ENCODE assay signal across 18 mouse cellular contexts in genomic region chr1:130987418-130987817, GRCm38 (mm10). TPM values are rescaled to one million over a fixed set of nuclear protein-coding genes. Genes with fewer than 3 reads are reported as not detected.
A peak's percentile ranks its signal among the peaks of the same experiment; 100 is the strongest.
DNase-seq lines count a peak whose midpoint lies in the region; ATAC-seq and TF ChIP-seq lines count a peak whose summit lies in the region.
"Had no signal": no experiment of that assay in that cellular context is flagged by ENCODE, and none has a peak within 500 bp of the region (broad histone marks: within the 10 kb centered on the region; RNA-seq: fewer than 3 reads in every experiment).

No protein-coding gene starts in this region.

- no peaks in the 10 kb centered on the region for H3K4me1 ChIP-seq in kidney, adult 2 months (ENCODE audit: control insufficient read depth, insufficient read depth, low read length)
- H3K4me1 ChIP-seq in kidney, embryonic 15.5 days, result no peaks in the 10 kb centered on the region
- H3K4me1 ChIP-seq in MEL (ENCODE audit: control insufficient read depth in 1 of 2, insufficient read depth in 2 of 2, low read length in 2 of 2), result peaks cover 0 to 2% of the 10 kb centered on the region in 2 experiments; a peak in 1 of 4 replicates
- H3K4me1 ChIP-seq in forebrain, embryonic 10.5 days, result 0 out of 2 replicates have a peak, but pooled peaks cover 2% of the 10 kb centered on the region
- no peaks in the 10 kb centered on the region for H3K4me1 ChIP-seq in heart, embryonic 11.5 days (ENCODE audit: control insufficient read depth, insufficient read depth, low read length)
- H3K4me1 ChIP-seq: limb, embryonic 13.5 days had no signal

- DNase-seq in kidney, adult 2 months, result peak; percentile 17
- DNase-seq in A20 (ENCODE audit: low read depth, low spot score) (peak; percentile 89), MEL (ENCODE audit: low read depth, low spot score) (no peak)
- DNase-seq in ovary, postnatal 10 days (ENCODE audit: low spot score), result no peak
- DNase-seq in forebrain, embryonic 10.5 days (ENCODE audit: extremely low spot score, low spot score), result no peak
- DNase-seq: cerebellum, postnatal 14 days; kidney, postnatal 10 days; thymus, postnatal 25 days had no signal

- H3K79me2 ChIP-seq in MEL (ENCODE audit: control insufficient read depth, insufficient read depth, low read length, poor library complexity), result no peaks in the 10 kb centered on the region

- TF ChIP-seq CTCF in kidney, adult 2 months (conservative IDR thresholded peaks at IDR 0.05; ENCODE audit: insufficient read depth, insufficient read length, low read depth, low read length), result peak; percentile 55
- TF ChIP-seq CTCF in MEL (IDR thresholded peaks at IDR 0.05 in 2 of 3, conservative IDR thresholded peaks at IDR 0.05 in 1 of 3; ENCODE audit: control insufficient read depth in 1 of 3, insufficient read depth in 1 of 3, low read depth in 2 of 3, low read length in 3 of 3, poor library complexity in 1 of 3, severe bottlenecking in 1 of 3), result 0 out of 6 replicates have a peak, but pooled peaks of 1 of the 3 experiments have one; percentile 8

- peak; percentile 11; the same call in 1 of the 2 replicates for TF ChIP-seq RAD21 in MEL (IDR thresholded peaks at IDR 0.05; ENCODE audit: low read depth, low read length)

- no peaks in the 10 kb centered on the region for H3K9me3 ChIP-seq in kidney, embryonic 15.5 days (replicated peaks)
- no peaks in the 10 kb centered on the region for H3K9me3 ChIP-seq in MEL (replicated peaks; ENCODE audit: insufficient read depth, low read length)
- H3K9me3 ChIP-seq in forebrain, embryonic 10.5 days, result no peaks in the 10 kb centered on the region
- H3K9me3 ChIP-seq in heart, embryonic 11.5 days (replicated peaks; ENCODE audit: control insufficient read depth, low read length), result no peaks in the 10 kb centered on the region
- H3K9me3 ChIP-seq: limb, embryonic 13.5 days had no signal

- TF ChIP-seq POLR2A in kidney, adult 2 months (IDR thresholded peaks at IDR 0.05; ENCODE audit: low read depth, low read length), result no peak
- no peak for TF ChIP-seq POLR2A in MEL (IDR thresholded peaks at IDR 0.05; ENCODE audit: control insufficient read depth in 1 of 2, insufficient read depth in 1 of 2, low read depth in 1 of 2, low read length in 2 of 2, poor library complexity in 1 of 2)

- H3K27me3 ChIP-seq in kidney, adult 2 months (replicated peaks; ENCODE audit: control insufficient read depth, insufficient read depth, low read length), result no peaks in the 10 kb centered on the region
- no peaks in the 10 kb centered on the region for H3K27me3 ChIP-seq in kidney, embryonic 15.5 days
- H3K27me3 ChIP-seq in MEL (ENCODE audit: control insufficient read depth in 1 of 2, insufficient read depth in 2 of 2, low read length in 2 of 2), result no peaks in the 10 kb centered on the region; a peak in 2 of 4 replicates
- H3K27me3 ChIP-seq in forebrain, embryonic 10.5 days (ENCODE audit: poor library complexity, severe bottlenecking), result no peaks in the 10 kb centered on the region
- no peaks in the 10 kb centered on the region for H3K27me3 ChIP-seq in heart, embryonic 11.5 days (ENCODE audit: control insufficient read depth, insufficient read depth, low read length)
- H3K27me3 ChIP-seq: limb, embryonic 13.5 days had no signal

- H3K27ac ChIP-seq in kidney, adult 2 months (ENCODE audit: insufficient read depth, low read depth, low read length), result no peak overlapping the region
- no peak overlapping the region for H3K27ac ChIP-seq in kidney, embryonic 15.5 days
- H3K27ac ChIP-seq in MEL (ENCODE audit: control insufficient read depth, low read depth, low read length), result no peak overlapping the region
- H3K27ac ChIP-seq in forebrain, embryonic 10.5 days, result no peak overlapping the region
- H3K27ac ChIP-seq in heart, embryonic 11.5 days (ENCODE audit: low read depth, low read length), result no peak overlapping the region
- H3K27ac ChIP-seq: limb, embryonic 13.5 days had no signal

- no peaks in the 10 kb centered on the region for H3K36me3 ChIP-seq in kidney, adult 2 months (ENCODE audit: control insufficient read depth, insufficient read depth, low read length)
- H3K36me3 ChIP-seq in kidney, embryonic 15.5 days, result no peaks in the 10 kb centered on the region
- H3K36me3 ChIP-seq in MEL (ENCODE audit: control insufficient read depth in 1 of 2, insufficient read depth in 2 of 2, low read length in 2 of 2), result no peaks in the 10 kb centered on the region
- H3K36me3 ChIP-seq in forebrain, embryonic 10.5 days (replicated peaks), result no peaks in the 10 kb centered on the region
- H3K36me3 ChIP-seq in heart, embryonic 11.5 days (ENCODE audit: control insufficient read depth, insufficient read depth, low read length), result no peaks in the 10 kb centered on the region
- H3K36me3 ChIP-seq: limb, embryonic 13.5 days had no signal

- H3K9ac ChIP-seq in kidney, embryonic 15.5 days, result no peak overlapping the region
- H3K9ac ChIP-seq in MEL (ENCODE audit: control insufficient read depth, low read depth, low read length, poor library complexity, severe bottlenecking), result no peak overlapping the region
- H3K9ac ChIP-seq in heart, embryonic 11.5 days (ENCODE audit: low read depth, low read length), result no peak overlapping the region
- H3K9ac ChIP-seq: limb, embryonic 13.5 days had no signal

- H3K4me2 ChIP-seq in kidney, embryonic 15.5 days, result no peak overlapping the region
- H3K4me2 ChIP-seq in heart, embryonic 11.5 days, result no peak overlapping the region
- H3K4me2 ChIP-seq: limb, embryonic 13.5 days had no signal

- ATAC-seq in kidney, embryonic 15.5 days (replicated peaks; ENCODE audit: low FRiP score), result no peak
- peak; percentile 40; the same call in 1 of the 2 replicates for ATAC-seq in megakaryocyte-erythroid progenitor cell, adult 5-6 weeks (replicated peaks; ENCODE audit: low FRiP score, low TSS enrichment, poor library complexity, severe bottlenecking)
- no peak for ATAC-seq in heart, embryonic 11.5 days (replicated peaks; ENCODE audit: insufficient number of reproducible peaks, low FRiP score, low TSS enrichment)

- no peak overlapping the region for H3K4me3 ChIP-seq in kidney, adult 2 months (ENCODE audit: insufficient read depth, low read depth, low read length)
- no peak overlapping the region for H3K4me3 ChIP-seq in kidney, embryonic 15.5 days (replicated peaks)
- H3K4me3 ChIP-seq in MEL (ENCODE audit: control insufficient read depth in 1 of 2, insufficient read depth in 1 of 2, low read depth in 2 of 2, low read length in 2 of 2), result no peak overlapping the region
- no peak overlapping the region for H3K4me3 ChIP-seq in forebrain, embryonic 10.5 days
- no peak overlapping the region for H3K4me3 ChIP-seq in heart, embryonic 11.5 days (ENCODE audit: low read depth, low read length)
- H3K4me3 ChIP-seq: limb, embryonic 13.5 days; myocyte had no signal

- TF ChIP-seq EP300 in MEL (IDR thresholded peaks at IDR 0.05; ENCODE audit: low read depth in 1 of 2, low read length in 2 of 2), result no peak

TF ChIP-seq in MEL, 35 proteins besides CTCF, POLR2A, EP300 and RAD21:
- no peak for TF ChIP-seq HCFC1 (IDR thresholded peaks at IDR 0.05; ENCODE audit: low read depth, low read length)
- no peak for TF ChIP-seq MAFK (IDR thresholded peaks at IDR 0.05; ENCODE audit: borderline replicate concordance, low read depth, low read length)
- TF ChIP-seq USF2 (IDR thresholded peaks at IDR 0.05; ENCODE audit: borderline replicate concordance in 1 of 2, insufficient read depth in 1 of 2, low read depth in 1 of 2, low read length in 2 of 2), result no peak
- peak; percentile 2; the same call in 1 of the 2 replicates for TF ChIP-seq SMC3 (IDR thresholded peaks at IDR 0.05; ENCODE audit: low read depth, low read length)
- TF ChIP-seq E2F4 (IDR thresholded peaks at IDR 0.05; ENCODE audit: borderline replicate concordance, low read depth, low read length), result no peak
- TF ChIP-seq TAL1 (IDR thresholded peaks at IDR 0.05; ENCODE audit: low read length), result no peak
- TF ChIP-seq TBP (IDR thresholded peaks at IDR 0.05; ENCODE audit: low read depth, low read length), result no peak
- no peak for TF ChIP-seq SIN3A (IDR thresholded peaks at IDR 0.05; ENCODE audit: low read length)
- TF ChIP-seq MYB (IDR thresholded peaks at IDR 0.05; ENCODE audit: low read depth, low read length), result no peak

RNA-seq across cellular contexts. Expression of gene Il10, which starts 32.2 kb away (rescaled TPM):
- polyA plus RNA-seq in kidney, adult 2 months (2012; rRNA removed), result not detected in 2 replicates
- polyA plus RNA-seq in kidney, embryonic 15.5 days (2015; fragmentation: Nextera tagmentation; extraction: Ambion mirVana), result not detected in 2 replicates
- not detected in 2 replicates for total RNA-seq in MEL (2012; rRNA removed)
- polyA plus RNA-seq in MEL (2012; ENCODE audit: insufficient read depth in 1 of 2, insufficient read length in 2 of 2, low read depth in 1 of 2, low replicate concordance in 2 of 2, missing spikeins in 1 of 2), result not detected
- not detected in 2 replicates for total RNA-seq in megakaryocyte-erythroid progenitor cell, adult 5-6 weeks (2014; fragmentation: Nextera tagmentation)
- not detected in 2 replicates for total RNA-seq in megakaryocyte-erythroid progenitor cell, adult 5-6 weeks (2017)
- polyA plus RNA-seq in forebrain, embryonic 10.5 days (2016; fragmentation: Nextera tagmentation; extraction: Ambion mirVana), result not detected in 2 replicates
- not detected in 2 replicates for polyA plus RNA-seq in heart, embryonic 11.5 days (2014; fragmentation: Nextera tagmentation; extraction: Ambion mirVana)
- total RNA-seq: heart, adult 8-10 months; layer of hippocampus, postnatal 10 days had no signal
- polyA plus RNA-seq: embryonic facial prominence, embryonic 14.5 days; hindbrain, embryonic 11.5 days; myocyte had no signal

RNA-seq across cellular contexts. Expression of gene Il19, which starts 47.5 kb away (rescaled TPM):
- not detected in 2 replicates for polyA plus RNA-seq in kidney, adult 2 months (2012; rRNA removed)
- 0.18 TPM in 1 of 2 replicates, not detected in the other for polyA plus RNA-seq in kidney, embryonic 15.5 days (2015; fragmentation: Nextera tagmentation; extraction: Ambion mirVana)
- total RNA-seq in MEL (2012; rRNA removed), result not detected in 2 replicates
- not detected for polyA plus RNA-seq in MEL (2012; ENCODE audit: insufficient read depth in 1 of 2, insufficient read length in 2 of 2, low read depth in 1 of 2, low replicate concordance in 2 of 2, missing spikeins in 1 of 2)
- not detected in 2 replicates for total RNA-seq in megakaryocyte-erythroid progenitor cell, adult 5-6 weeks (2014; fragmentation: Nextera tagmentation)
- total RNA-seq in megakaryocyte-erythroid progenitor cell, adult 5-6 weeks (2017), result not detected in 2 replicates
- not detected in 2 replicates for polyA plus RNA-seq in forebrain, embryonic 10.5 days (2016; fragmentation: Nextera tagmentation; extraction: Ambion mirVana)
- not detected in 2 replicates for polyA plus RNA-seq in heart, embryonic 11.5 days (2014; fragmentation: Nextera tagmentation; extraction: Ambion mirVana)
- total RNA-seq: heart, adult 8-10 months; layer of hippocampus, postnatal 10 days had no signal
- polyA plus RNA-seq: hindbrain, embryonic 11.5 days; limb, embryonic 13.5 days; stomach, embryonic 14.5 days had no signal

Comparison
In these comparisons a context has a peak if more than half of its experiments do, and no peak if none do; other contexts are left out.
1. DNase-seq: peak in kidney, adult 2 months (single experiment) and A20 (single experiment); none in MEL (single experiment), ovary, postnatal 10 days (single experiment) and forebrain, embryonic 10.5 days (single experiment).